Mouse (Mus musculus): ENCODE data around the gene Adprhl2. TPM values are rescaled to one million over a fixed set of nuclear protein-coding genes. Genes with fewer than 3 reads are reported as not detected.

The Adprhl2 gene
- total RNA-seq, 1 experiment from 2014 or later = 25.8 TPM

GRCm38 (mm10) chr4:126278565-126278915 lies 43.0 kb downstream of the Adprhl2 start:
- ATAC-seq (replicated peaks; ENCODE audit: insufficient number of reproducible peaks, low FRiP score, low TSS enrichment, poor library complexity, severe bottlenecking) = no peak

DNA sequence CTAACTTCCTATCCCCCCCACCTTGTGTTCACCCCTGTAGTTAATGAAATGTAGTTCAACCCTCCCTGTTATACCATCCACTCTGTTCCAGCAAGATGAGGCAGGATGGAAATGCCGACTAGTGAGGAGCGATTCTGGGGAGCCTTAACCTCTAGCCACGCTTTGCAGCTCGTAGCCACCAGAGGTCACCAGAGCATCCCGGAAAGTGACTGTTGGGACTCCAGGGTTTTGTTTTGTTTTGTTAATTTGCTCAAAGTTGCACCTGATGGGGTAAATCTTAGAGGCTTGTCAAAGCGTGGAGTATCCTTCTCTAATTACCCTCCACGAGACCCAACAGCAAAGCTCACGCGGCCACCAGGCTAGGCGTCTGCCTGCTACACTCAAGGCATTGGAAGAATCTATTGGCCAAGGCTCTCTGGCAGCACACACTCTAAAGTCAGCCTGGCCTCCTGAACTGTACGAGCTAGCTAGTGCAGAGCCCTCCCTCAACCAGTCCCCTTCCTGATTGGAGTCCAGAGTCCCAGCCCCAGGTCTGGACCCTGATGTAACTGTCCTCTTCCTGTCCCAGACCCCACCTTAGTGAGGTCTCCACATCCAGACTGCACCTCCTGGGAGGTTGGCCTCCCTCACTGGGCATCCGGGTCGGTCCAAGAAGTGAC lies 43.5 kb downstream of the Adprhl2 start:
- 0 out of 2 replicates have a peak, but pooled peaks have one; percentile 29 for ATAC-seq (replicated peaks; ENCODE audit: insufficient number of reproducible peaks, low FRiP score, low TSS enrichment, poor library complexity, severe bottlenecking)

- ATAC-seq (replicated peaks; ENCODE audit: insufficient number of reproducible peaks, low FRiP score, low TSS enrichment, poor library complexity, severe bottlenecking) = no peak
Observed at GRCm38 (mm10) chr4:126275681-126276131, 45.8 kb downstream of the Adprhl2 start.

- ATAC-seq (replicated peaks; ENCODE audit: insufficient number of reproducible peaks, low FRiP score, low TSS enrichment, poor library complexity, severe bottlenecking) = no peak
Observed at GRCm38 (mm10) chr4:126275081-126275480, 46.4 kb downstream of the Adprhl2 start.

GRCm38 (mm10) chr4:126273753-126274152 lies 47.8 kb downstream of the Adprhl2 start:
- ATAC-seq (replicated peaks; ENCODE audit: insufficient number of reproducible peaks, low FRiP score, low TSS enrichment, poor library complexity, severe bottlenecking) = no peak

DNA sequence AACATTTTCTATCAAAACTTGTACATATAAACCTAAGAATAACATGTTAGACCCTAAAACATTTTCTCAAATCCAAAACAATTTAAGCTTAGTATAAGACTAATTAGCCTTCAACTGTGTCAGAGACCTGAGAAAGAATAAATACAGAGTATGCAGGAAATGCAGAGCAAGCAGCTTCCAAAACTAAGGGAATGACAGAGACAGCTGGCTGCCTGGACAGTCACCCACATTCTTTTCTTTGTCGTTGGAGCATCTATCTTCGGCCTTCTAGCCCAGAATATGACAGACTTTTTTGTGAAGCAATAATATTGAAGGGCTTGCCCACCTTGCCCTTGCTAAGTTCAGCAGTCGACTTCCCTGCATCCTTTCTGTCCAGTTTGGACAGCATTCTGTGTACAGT lies 52.2 kb downstream of the Adprhl2 start:
- no peak for ATAC-seq (replicated peaks; ENCODE audit: insufficient number of reproducible peaks, low FRiP score, low TSS enrichment, poor library complexity, severe bottlenecking)

Other genes starting within 250 kb of the Adprhl2 start
- gene Lsm10, start 225.1 kb downstream of the Adprhl2 start, total RNA-seq (2017) = 14.4 to 20.7 TPM (median 16.1 TPM) in 3 replicates
- gene Stk40, start 217.7 kb downstream of the Adprhl2 start, total RNA-seq (2017) = 37.1 to 68.5 TPM (median 61.2 TPM) in 3 replicates
- gene Eva1b, start 174.0 kb downstream of the Adprhl2 start, total RNA-seq (2017) = 1.2 to 2.6 TPM (median 2.5 TPM) in 3 replicates
- gene Sh3d21, start 158.2 kb downstream of the Adprhl2 start, total RNA-seq (2017) = 0.19 to 1.3 TPM in 2 of 3 replicates, not detected in the other
- 431 to 662 TPM (median 493 TPM) in 3 replicates for gene Thrap3, start 118.9 kb downstream of the Adprhl2 start, total RNA-seq (2017)
- gene Map7d1, start 65.4 kb downstream of the Adprhl2 start, total RNA-seq (2017) = 103 to 151 TPM (median 107 TPM) in 3 replicates
- gene Trappc3, start 59.4 kb downstream of the Adprhl2 start, total RNA-seq (2017) = 46.3 to 53.6 TPM (median 51.4 TPM) in 3 replicates
- 1.5 to 3.7 TPM (median 1.8 TPM) in 3 replicates for gene Col8a2, start 34.9 kb downstream of the Adprhl2 start, total RNA-seq (2017)
- not detected in 3 replicates for gene Tekt2, start 4.0 kb upstream of the Adprhl2 start, total RNA-seq (2017)
- gene Ago3, start 107.9 kb upstream of the Adprhl2 start, total RNA-seq (2017) = 3.9 to 11.1 TPM (median 6.4 TPM) in 3 replicates
- 10.7 to 25.3 TPM (median 18.5 TPM) in 3 replicates for gene Ago1, start 146.9 kb upstream of the Adprhl2 start, total RNA-seq (2017)
- gene Ago4, start 211.8 kb upstream of the Adprhl2 start, total RNA-seq (2017) = 3.7 to 8.4 TPM (median 5.7 TPM) in 3 replicates
- gene Clspn, start 235.2 kb upstream of the Adprhl2 start, total RNA-seq (2017) = 1.7 to 15.5 TPM (median 9.2 TPM) in 3 replicates

Measured in monocyte, adult 5-6 weeks (primary cell).